Comparison of ENCODE assay signal across 10 mouse cellular contexts in the genomic region with DNA sequence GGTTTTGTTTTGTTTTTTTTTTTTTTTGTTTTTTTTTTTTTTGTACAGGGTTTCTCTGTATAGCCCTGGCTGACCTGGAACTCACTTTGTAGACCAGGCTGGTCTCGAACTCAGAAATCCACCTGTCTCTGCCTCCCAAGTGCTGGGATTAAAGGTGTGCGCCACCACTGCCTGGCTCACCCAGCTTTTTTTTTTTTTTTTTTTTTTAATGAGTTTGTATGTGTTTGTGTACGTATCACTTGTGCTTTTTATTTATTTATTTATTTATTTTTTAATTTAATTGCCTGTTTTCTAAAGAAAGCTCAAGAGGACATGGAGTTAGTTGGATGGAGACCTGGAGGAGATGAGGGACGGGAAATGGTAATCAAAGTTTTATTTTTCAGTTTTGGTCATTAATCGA. TPM values are rescaled to one million over a fixed set of nuclear protein-coding genes. Genes with fewer than 3 reads are reported as not detected.
DNase-seq lines count a peak whose midpoint lies in the region; ATAC-seq and TF ChIP-seq lines count a peak whose summit lies in the region.
"Not testable (repeated sequence)": the region's sequence is repeated elsewhere in the genome, so short reads cannot be mapped to it uniquely, and the experiment has no call there.
"Had no signal": no experiment of that assay in that cellular context is flagged by ENCODE, and none has a peak within 500 bp of the region (broad histone marks: within the 10 kb centered on the region; RNA-seq: fewer than 3 reads in every experiment).

No protein-coding gene starts in this region.

- ATAC-seq in forebrain, embryonic 11.5 days (replicated peaks; ENCODE audit: low FRiP score); heart, embryonic 12.5 days (ENCODE audit: insufficient number of reproducible peaks, low FRiP score); hindbrain, embryonic 15.5 days (ENCODE audit: low FRiP score, low read depth); kidney, postnatal 0 days (replicated peaks; ENCODE audit: low FRiP score, low read depth); liver, embryonic 14.5 days (ENCODE audit: insufficient read depth); midbrain, embryonic 11.5 days (ENCODE audit: low FRiP score); neural tube, embryonic 15.5 days (ENCODE audit: low FRiP score): not testable (repeated sequence)

- H3K27ac ChIP-seq in forebrain, embryonic 11.5 days (ENCODE audit: low read depth, low read length); heart, embryonic 12.5 days (ENCODE audit: poor library complexity, severe bottlenecking); kidney, postnatal 0 days; midbrain, embryonic 11.5 days (ENCODE audit: low read depth, low read length): not testable (repeated sequence)
- H3K27ac ChIP-seq in hindbrain, embryonic 15.5 days (replicated peaks): peak overlapping the region; percentile 90
- H3K27ac ChIP-seq in liver, embryonic 14.5 days: peak overlapping the region; percentile 74
- H3K27ac ChIP-seq in neural tube, embryonic 15.5 days (replicated peaks): peak overlapping the region; percentile 61

- H3K4me1 ChIP-seq in E14TG2a.4 (replicated peaks; ENCODE audit: low read depth, low read length): peaks cover 36% of the 10 kb centered on the region
- not testable (repeated sequence) for H3K4me1 ChIP-seq in forebrain, embryonic 11.5 days (replicated peaks; ENCODE audit: control insufficient read depth, insufficient read depth, low read length); heart, embryonic 12.5 days (replicated peaks); hindbrain, embryonic 15.5 days (replicated peaks); kidney, postnatal 0 days (replicated peaks; ENCODE audit: insufficient read depth, low read length); liver, embryonic 14.5 days (replicated peaks; ENCODE audit: control insufficient read depth in 2 of 2, insufficient read depth in 2 of 2, low read length in 1 of 2); midbrain, embryonic 11.5 days (ENCODE audit: control insufficient read depth, insufficient read depth, low read length); neural tube, embryonic 15.5 days

- DNase-seq in forebrain, embryonic 11.5 days (ENCODE audit: low spot score); kidney, postnatal 0 days (ENCODE audit: low spot score); liver, embryonic 14.5 days (ENCODE audit: low read depth in 3 of 3, low spot score in 3 of 3); midbrain, embryonic 11.5 days (ENCODE audit: low spot score, missing footprints): not testable (repeated sequence)

- TF ChIP-seq CTCF in E14TG2a.4 (conservative IDR thresholded peaks at IDR 0.05; ENCODE audit: low read length); kidney, postnatal 0 days (IDR thresholded peaks at IDR 0.05; ENCODE audit: low read depth); liver, embryonic 14.5 days (IDR thresholded peaks at IDR 0.05; ENCODE audit: low read depth): not testable (repeated sequence)

- not testable (repeated sequence) for TF ChIP-seq EP300 in liver, embryonic 14.5 days (IDR thresholded peaks at IDR 0.05; ENCODE audit: low read depth)

- not testable (repeated sequence) for H3K9me3 ChIP-seq in E14TG2a.4 (ENCODE audit: low read length); forebrain, embryonic 11.5 days (ENCODE audit: control insufficient read depth, low read length); heart, embryonic 12.5 days (replicated peaks); hindbrain, embryonic 15.5 days; kidney, postnatal 0 days (replicated peaks; ENCODE audit: low read length); liver, embryonic 14.5 days (ENCODE audit: control insufficient read depth, low read length); midbrain, embryonic 11.5 days (ENCODE audit: control insufficient read depth, low read length); neural tube, embryonic 15.5 days (replicated peaks)

- not testable (repeated sequence) for H3K27me3 ChIP-seq in E14TG2a.4 (ENCODE audit: insufficient read depth, low read length); forebrain, embryonic 11.5 days (ENCODE audit: control insufficient read depth, insufficient read depth, low read length); heart, embryonic 12.5 days (replicated peaks); hindbrain, embryonic 15.5 days; kidney, postnatal 0 days (ENCODE audit: insufficient read depth, low read length); liver, embryonic 14.5 days (ENCODE audit: control insufficient read depth, insufficient read depth, low read length); midbrain, embryonic 11.5 days (ENCODE audit: control insufficient read depth, insufficient read depth, low read length); neural tube, embryonic 15.5 days (replicated peaks)

- H3K36me3 ChIP-seq in E14TG2a.4 (ENCODE audit: insufficient read depth, low read length): peaks cover 48% of the 10 kb centered on the region
- not testable (repeated sequence) for H3K36me3 ChIP-seq in forebrain, embryonic 11.5 days (ENCODE audit: control insufficient read depth, insufficient read depth, low read length); hindbrain, embryonic 15.5 days; kidney, postnatal 0 days (ENCODE audit: insufficient read depth, low read length); liver, embryonic 14.5 days (replicated peaks; ENCODE audit: control insufficient read depth, insufficient read depth, low read depth); midbrain, embryonic 11.5 days (ENCODE audit: control insufficient read depth, insufficient read depth, low read length)
- peaks cover 15% of the 10 kb centered on the region for H3K36me3 ChIP-seq in heart, embryonic 12.5 days
- H3K36me3 ChIP-seq in neural tube, embryonic 15.5 days: peaks cover 12% of the 10 kb centered on the region; the same call in 1 of the 2 replicates

- H3K4me3 ChIP-seq in E14TG2a.4 (replicated peaks; ENCODE audit: low read length): peak overlapping the region; percentile 49
- H3K4me3 ChIP-seq in forebrain, embryonic 11.5 days (ENCODE audit: low read depth, low read length); heart, embryonic 12.5 days; midbrain, embryonic 11.5 days (ENCODE audit: low read depth, low read length): not testable (repeated sequence)
- H3K4me3 ChIP-seq in hindbrain, embryonic 15.5 days: peak overlapping the region; percentile 61
- H3K4me3 ChIP-seq in kidney, postnatal 0 days (replicated peaks; ENCODE audit: low read depth, low read length): 0 out of 2 replicates have a peak overlapping the region, but pooled peaks have one; percentile 62
- peak overlapping the region in 1 of 2 experiments; percentile 69; a peak in 1 of 4 replicates for H3K4me3 ChIP-seq in liver, embryonic 14.5 days (ENCODE audit: insufficient read depth in 1 of 2, low read depth in 2 of 2, low read length in 2 of 2)
- H3K4me3 ChIP-seq in neural tube, embryonic 15.5 days (replicated peaks): peak overlapping the region; percentile 21; the same call in 1 of the 2 replicates

- WGBS in forebrain, embryonic 11.5 days: 98% methylated on average over 5 of the region's 5 CpGs
- 81% methylated on average over 5 of the region's 5 CpGs for WGBS in heart, embryonic 12.5 days
- 90% methylated on average over 5 of the region's 5 CpGs for WGBS in hindbrain, embryonic 15.5 days
- 81% methylated on average over 5 of the region's 5 CpGs for WGBS in kidney, postnatal 0 days
- WGBS in liver, embryonic 14.5 days (ENCODE audit: insufficient replicate concordance): 77% methylated on average over 5 of the region's 5 CpGs
- WGBS in midbrain, embryonic 11.5 days: 79% methylated on average over 5 of the region's 5 CpGs
- WGBS in neural tube, embryonic 15.5 days: 88% methylated on average over 5 of the region's 5 CpGs

- H3K9ac ChIP-seq in forebrain, embryonic 11.5 days (ENCODE audit: low read length); heart, embryonic 12.5 days; hindbrain, embryonic 15.5 days; kidney, postnatal 0 days (ENCODE audit: low read depth, low read length); midbrain, embryonic 11.5 days (ENCODE audit: low read length); neural tube, embryonic 15.5 days (replicated peaks): not testable (repeated sequence)
- H3K9ac ChIP-seq in liver, embryonic 14.5 days (replicated peaks): peak overlapping the region; percentile 83

- H3K4me2 ChIP-seq in forebrain, embryonic 11.5 days (ENCODE audit: low read depth, low read length, severe bottlenecking): 0 out of 2 replicates have a peak overlapping the region, but pooled peaks have one; percentile 21
- H3K4me2 ChIP-seq in heart, embryonic 12.5 days: peak overlapping the region; percentile 31; the same call in 1 of the 2 replicates
- peak overlapping the region; percentile 63 for H3K4me2 ChIP-seq in hindbrain, embryonic 15.5 days
- H3K4me2 ChIP-seq in kidney, postnatal 0 days (ENCODE audit: low read length): peak overlapping the region; percentile 60; the same call in 1 of the 2 replicates
- peak overlapping the region; percentile 80 for H3K4me2 ChIP-seq in liver, embryonic 14.5 days (ENCODE audit: low read depth)
- 0 out of 2 replicates have a peak overlapping the region, but pooled peaks have one; percentile 57 for H3K4me2 ChIP-seq in midbrain, embryonic 11.5 days
- H3K4me2 ChIP-seq in neural tube, embryonic 15.5 days: peak overlapping the region; percentile 65

RNA-seq across cellular contexts. Expression of a gene that starts 1.1 kb away (rescaled TPM):
- not detected in 2 replicates for polyA plus RNA-seq in forebrain, embryonic 11.5 days (2014; fragmentation: Nextera tagmentation; extraction: Ambion mirVana)
- not detected in 2 replicates for polyA plus RNA-seq in heart, embryonic 12.5 days (2016; fragmentation: Nextera tagmentation; extraction: Ambion mirVana)
- not detected in 2 replicates for polyA plus RNA-seq in hindbrain, embryonic 15.5 days (2015; fragmentation: Nextera tagmentation; extraction: Ambion mirVana)
- polyA plus RNA-seq in kidney, postnatal 0 days (2015; fragmentation: Nextera tagmentation; extraction: Ambion mirVana): not detected in 2 replicates
- polyA plus RNA-seq in liver, embryonic 14.5 days (2012; rRNA removed): not detected in 2 replicates
- not detected in 2 replicates for polyA plus RNA-seq in liver, embryonic 14.5 days (2014; fragmentation: Nextera tagmentation; extraction: Ambion mirVana)
- polyA plus RNA-seq in midbrain, embryonic 11.5 days (2014; fragmentation: Nextera tagmentation; extraction: Ambion mirVana): not detected in 2 replicates
- polyA plus RNA-seq in neural tube, embryonic 15.5 days (2015; fragmentation: Nextera tagmentation; extraction: Ambion mirVana): not detected in 2 replicates
- polyA plus RNA-seq: adrenal gland, adult 2 months; brain, embryonic 14.5 days had no signal

RNA-seq across cellular contexts. Expression of a gene that starts 1.2 kb away (rescaled TPM):
- 73.9 and 87.7 TPM in 2 replicates for polyA plus RNA-seq in forebrain, embryonic 11.5 days (2014; fragmentation: Nextera tagmentation; extraction: Ambion mirVana)
- polyA plus RNA-seq in heart, embryonic 12.5 days (2016; fragmentation: Nextera tagmentation; extraction: Ambion mirVana): 40.4 and 41.2 TPM in 2 replicates
- polyA plus RNA-seq in hindbrain, embryonic 15.5 days (2015; fragmentation: Nextera tagmentation; extraction: Ambion mirVana): 44.3 and 45.4 TPM in 2 replicates
- polyA plus RNA-seq in kidney, postnatal 0 days (2015; fragmentation: Nextera tagmentation; extraction: Ambion mirVana): 49.0 and 50.3 TPM in 2 replicates
- polyA plus RNA-seq in liver, embryonic 14.5 days (2012; rRNA removed): 20.6 and 32.9 TPM in 2 replicates
- polyA plus RNA-seq in liver, embryonic 14.5 days (2014; fragmentation: Nextera tagmentation; extraction: Ambion mirVana): 31.3 and 35.9 TPM in 2 replicates
- 61.9 and 65.5 TPM in 2 replicates for polyA plus RNA-seq in midbrain, embryonic 11.5 days (2014; fragmentation: Nextera tagmentation; extraction: Ambion mirVana)
- polyA plus RNA-seq in neural tube, embryonic 15.5 days (2015; fragmentation: Nextera tagmentation; extraction: Ambion mirVana): 43.6 and 48.7 TPM in 2 replicates

RNA-seq across cellular contexts. Expression of a gene that starts 21.1 kb away (rescaled TPM):
- polyA plus RNA-seq in forebrain, embryonic 11.5 days (2014; fragmentation: Nextera tagmentation; extraction: Ambion mirVana): 101 and 109 TPM in 2 replicates
- 46.1 and 48.1 TPM in 2 replicates for polyA plus RNA-seq in heart, embryonic 12.5 days (2016; fragmentation: Nextera tagmentation; extraction: Ambion mirVana)
- 121 and 127 TPM in 2 replicates for polyA plus RNA-seq in hindbrain, embryonic 15.5 days (2015; fragmentation: Nextera tagmentation; extraction: Ambion mirVana)
- polyA plus RNA-seq in kidney, postnatal 0 days (2015; fragmentation: Nextera tagmentation; extraction: Ambion mirVana): 58.4 and 65.4 TPM in 2 replicates
- polyA plus RNA-seq in liver, embryonic 14.5 days (2012; rRNA removed): 9.6 and 10.8 TPM in 2 replicates
- polyA plus RNA-seq in liver, embryonic 14.5 days (2014; fragmentation: Nextera tagmentation; extraction: Ambion mirVana): 18.0 and 19.8 TPM in 2 replicates
- polyA plus RNA-seq in midbrain, embryonic 11.5 days (2014; fragmentation: Nextera tagmentation; extraction: Ambion mirVana): 102 and 105 TPM in 2 replicates
- polyA plus RNA-seq in neural tube, embryonic 15.5 days (2015; fragmentation: Nextera tagmentation; extraction: Ambion mirVana): 114 and 119 TPM in 2 replicates

Comparison
In these comparisons a context has a peak if more than half of its experiments do, and no peak if none do; other contexts are left out.
1. H3K4me2 ChIP-seq: peak in every context shown above with its lines; median percentile 80 in liver, embryonic 14.5 days; 65 in neural tube, embryonic 15.5 days; 63 in hindbrain, embryonic 15.5 days; 60 in kidney, postnatal 0 days; 57 in midbrain, embryonic 11.5 days; 31 in heart, embryonic 12.5 days; 21 in forebrain, embryonic 11.5 days.